Mouse (Mus musculus) CD8-positive naive resting alpha-beta T cell, adult 2 months (primary cell): ENCODE results near the gene Hhip.

Experiments used
- DNase-seq, 2 experiments: peaks; one replicate each; pipeline ENCODE4 v3.0.0; 2022; ENCODE audit warnings: low read depth in 2 of 2, low spot score in 2 of 2

Hhip gene

DNA sequence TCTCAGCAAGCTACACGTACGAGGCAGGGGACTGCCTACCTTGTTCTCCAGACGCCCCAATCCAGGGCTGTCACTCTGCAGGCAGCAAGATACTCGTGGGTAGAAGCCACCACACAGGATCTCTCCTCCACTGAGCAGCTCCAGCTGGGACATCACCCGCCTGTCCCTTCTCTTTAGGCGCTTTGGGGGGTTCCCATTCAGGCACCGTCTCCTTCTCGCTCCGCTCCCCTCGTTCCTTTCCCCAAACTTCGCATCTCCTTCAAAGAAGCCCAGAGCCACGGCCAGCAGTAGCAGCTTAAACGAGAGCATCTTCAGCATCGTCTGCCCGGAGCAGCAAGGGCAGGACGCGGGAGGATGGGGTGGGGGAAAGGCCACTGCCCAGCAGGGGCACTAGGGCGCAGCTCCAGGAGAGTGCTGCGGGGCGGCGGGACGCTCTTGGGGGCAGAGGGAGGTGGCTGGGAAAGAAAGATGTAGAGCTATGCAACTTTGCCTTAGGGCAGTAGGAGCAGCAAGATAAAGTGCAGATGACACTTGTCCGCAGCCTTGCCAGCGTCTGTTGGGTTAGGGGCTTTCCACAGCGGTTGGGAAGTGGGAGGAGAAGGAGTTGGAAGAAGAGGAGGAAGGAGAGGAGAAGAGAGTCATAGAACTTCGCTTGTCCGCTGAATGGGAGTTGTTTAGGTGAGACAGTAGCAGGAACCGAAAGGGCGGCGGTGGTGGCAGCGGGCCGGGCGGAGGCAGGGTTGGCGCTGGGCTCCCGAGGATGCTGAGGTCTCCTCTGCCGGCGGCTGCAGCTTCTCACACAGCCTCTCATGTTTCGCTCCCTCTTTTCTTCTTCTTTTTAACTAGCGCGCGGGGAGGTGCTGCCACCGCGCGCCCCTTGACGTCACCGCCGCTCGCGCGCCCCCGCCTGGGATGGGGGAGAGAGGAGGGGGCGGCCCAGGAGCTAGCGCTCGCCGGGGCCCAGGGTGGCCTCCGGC, at the start of gene Hhip:
Gene Hhip, minus strand, starts transcription at position 809 of the 977 bp plus-strand sequence.
- no peak for DNase-seq

DNA sequence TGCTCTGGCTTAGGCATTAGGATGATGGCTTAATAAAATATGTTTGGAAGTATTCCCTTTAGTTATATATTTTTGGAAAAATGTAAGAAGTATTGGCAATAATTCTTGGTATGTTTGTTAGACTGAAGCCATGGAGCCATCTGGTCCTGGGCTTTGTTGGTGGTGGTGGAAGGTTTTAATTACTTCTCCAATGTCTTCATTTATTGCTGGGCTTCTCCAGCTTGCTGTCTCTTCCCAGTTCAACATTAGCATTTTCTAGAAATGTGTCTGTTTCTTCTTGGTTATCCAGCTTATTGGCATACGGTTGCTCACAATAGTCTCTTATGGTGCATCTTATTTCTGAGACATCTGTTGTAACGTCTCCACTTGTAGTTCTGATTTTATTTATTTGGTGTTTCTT, 29.2 kb upstream of the Hhip start:
- no peak for DNase-seq

DNA sequence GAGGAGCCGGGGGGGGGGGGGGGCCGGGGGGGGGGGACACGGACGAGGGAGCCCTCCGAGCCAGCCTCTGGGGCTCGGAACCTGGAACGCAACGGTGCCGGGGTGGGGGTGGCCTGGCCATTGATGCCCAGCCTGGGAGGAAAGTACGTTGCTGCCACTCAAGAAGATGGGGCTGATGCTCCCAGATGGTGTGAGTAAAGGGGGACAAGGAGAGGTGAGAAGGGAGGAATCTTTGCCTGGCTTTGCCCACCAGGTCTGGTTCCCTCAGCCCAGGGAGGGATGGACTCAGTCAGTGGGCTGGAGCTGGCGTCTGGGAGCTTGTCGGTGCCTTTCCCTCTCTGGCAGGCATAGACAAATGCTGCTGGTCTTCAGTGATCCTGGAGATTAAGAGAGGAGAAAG, 387 bp upstream of the Hhip start:
- DNase-seq = no peak

DNA sequence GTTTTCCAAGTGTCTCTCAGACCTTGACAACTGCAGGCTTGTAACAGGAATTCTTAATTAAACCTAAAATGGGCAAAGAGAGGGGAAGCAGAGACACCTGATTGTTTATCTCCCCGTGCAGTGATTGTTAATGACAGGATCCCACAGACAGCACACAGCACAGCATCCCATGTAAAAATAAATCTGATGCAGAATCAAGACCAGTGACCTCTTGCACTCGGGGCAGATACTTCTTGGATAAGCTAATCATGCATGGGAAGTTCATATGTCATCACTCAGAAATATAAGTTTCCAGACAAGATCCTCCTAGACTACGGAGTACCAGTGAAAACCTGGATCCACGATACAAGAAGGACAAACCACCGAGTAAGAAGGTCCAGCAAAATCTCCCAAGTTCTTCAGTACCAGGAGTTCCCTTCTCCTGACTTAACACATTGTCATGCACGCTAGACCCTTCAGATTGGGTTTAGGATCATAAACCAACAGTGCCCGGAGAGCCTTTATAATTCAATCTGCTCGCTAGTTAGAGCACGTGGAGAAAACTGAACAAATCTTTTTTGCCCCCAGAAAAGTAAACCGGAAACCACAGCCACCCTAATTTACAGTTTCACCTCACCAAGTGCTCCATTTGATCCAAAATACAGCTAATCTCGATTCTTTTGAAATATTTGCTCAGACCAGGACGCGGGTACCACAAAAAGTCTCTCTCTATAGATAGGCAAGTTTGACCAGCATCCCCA, 1.3 kb downstream of the Hhip start:
- DNase-seq = no peak

DNA sequence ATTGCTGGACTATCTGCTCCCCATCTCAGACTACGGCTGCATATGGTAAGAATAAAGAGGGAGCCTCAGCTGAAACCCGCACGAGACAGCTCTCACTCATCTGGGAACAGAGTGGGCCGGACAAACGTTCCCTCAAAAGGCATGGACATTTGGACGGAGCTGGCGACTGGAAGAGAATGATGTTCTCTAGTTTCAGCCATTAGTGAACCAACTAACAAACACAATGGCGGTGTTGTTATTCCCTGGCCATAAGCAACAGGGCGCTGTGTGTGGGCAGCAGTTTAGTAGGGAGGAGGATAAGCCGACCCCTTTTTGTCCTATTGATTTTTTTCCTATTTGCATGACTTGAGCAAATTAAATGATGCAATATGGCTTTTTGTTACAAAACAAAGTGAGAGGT, 2.0 kb downstream of the Hhip start:
- DNase-seq = no peak

DNA sequence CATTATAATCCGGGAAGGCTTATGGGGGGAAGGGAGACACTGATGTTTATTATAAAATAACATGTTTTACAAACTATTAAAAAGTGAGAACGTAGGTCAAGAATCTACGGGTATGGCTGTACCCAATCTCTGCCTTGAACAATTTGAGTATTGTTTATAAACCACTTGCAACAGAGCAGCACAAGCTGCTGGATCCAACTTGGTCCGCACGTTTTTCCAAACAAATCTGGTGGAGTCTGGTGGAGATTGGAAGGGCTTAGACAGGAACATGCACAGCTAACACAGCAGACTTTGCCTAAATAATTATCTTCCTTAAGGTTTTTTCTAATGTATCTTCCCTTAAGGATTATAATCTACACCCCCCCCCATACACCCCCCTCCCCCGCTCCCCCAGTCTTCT, 2.7 kb downstream of the Hhip start:
- no peak for DNase-seq

DNA sequence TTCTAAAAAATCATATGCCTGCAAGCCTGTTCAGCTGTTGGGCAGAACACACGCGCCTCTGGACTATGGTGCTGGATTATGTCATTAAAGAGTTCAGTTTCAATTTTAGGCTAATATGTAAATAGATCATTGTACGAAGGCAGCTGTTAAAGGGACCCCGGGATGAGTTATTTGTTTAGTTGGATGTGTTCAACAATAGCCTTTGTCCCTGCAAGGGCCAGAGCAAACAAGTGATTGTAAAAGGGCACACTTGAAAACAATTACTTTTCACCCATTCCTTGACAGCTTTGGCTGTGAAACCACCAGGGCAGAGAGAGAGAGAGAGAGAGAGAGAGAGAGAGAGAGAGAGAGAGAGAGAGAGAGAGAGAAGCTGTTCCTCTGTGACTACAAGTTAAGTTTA, 3.6 kb downstream of the Hhip start:
- DNase-seq = no peak

DNA sequence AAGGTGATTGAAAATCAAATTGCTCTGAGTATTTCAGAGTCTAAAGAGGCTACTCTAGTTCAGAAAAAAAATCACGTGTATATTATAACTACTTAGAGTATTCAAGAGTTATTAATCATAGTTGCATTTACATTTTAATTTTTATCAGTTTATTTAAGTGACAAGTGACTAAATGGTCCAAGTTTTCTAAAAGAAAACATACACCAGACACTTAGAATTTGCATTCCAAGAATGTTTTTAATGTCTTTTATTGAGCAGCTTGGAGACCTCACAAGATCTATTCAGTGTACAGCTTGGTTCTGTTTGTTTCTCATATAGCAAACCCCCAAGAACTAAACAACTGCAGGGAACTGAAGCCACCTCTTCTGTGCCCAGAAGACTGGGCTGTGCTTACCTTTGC, 5.0 kb downstream of the Hhip start:
- no peak for DNase-seq

DNA sequence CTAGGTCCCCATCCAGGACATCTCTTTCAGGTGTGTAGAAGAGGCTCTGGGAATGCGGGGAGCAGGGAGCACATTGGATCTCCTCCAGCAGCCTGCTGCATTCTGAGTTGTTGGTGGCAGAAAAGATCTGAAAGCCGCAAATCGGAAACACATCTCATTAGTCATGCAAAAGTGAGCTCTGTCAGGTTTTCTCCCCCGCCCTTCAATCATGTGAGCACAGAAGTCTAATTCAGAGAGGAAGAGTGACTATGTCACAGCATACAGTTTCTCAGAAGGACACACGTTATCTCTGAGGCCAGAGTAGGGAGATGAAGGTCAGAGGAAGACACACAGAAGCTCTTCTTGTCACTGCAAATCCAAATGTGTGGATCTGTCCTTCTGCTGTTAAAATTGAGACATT, 6.3 kb downstream of the Hhip start:
- no peak for DNase-seq

DNA sequence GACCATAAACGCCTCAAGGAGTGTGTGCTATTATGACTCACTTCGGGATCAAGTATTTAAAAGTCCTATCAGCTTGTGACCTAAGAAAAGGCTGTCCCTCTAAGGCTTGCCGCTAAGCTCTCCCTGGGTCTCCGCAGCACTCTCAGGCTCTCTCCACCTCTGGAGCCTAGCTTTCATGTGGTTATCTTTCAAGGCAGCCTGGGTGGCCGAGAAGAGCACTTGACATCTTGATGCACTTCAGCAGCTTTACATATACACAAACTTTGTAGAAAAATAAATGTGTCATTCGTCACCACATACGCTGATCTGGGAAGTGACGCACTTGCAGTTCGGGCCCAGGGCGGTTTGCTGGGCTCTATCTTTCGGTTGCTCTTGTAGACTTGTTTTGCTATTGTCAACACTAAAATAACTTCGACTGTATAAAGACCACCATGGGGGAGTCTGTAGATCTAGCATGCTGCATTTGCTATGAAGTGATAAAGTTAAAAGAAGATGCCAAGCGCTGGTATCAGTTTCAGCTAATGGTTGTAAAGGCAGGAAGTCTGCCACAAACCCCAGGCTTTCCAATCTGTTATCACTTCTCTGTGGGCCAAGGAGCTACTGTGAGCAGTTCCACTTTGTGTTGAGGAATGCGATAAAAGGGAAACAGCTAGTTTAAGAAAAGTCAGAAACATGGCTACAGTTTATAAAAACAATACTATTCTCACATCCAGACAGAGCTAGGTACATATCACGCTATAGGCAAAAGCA, 8.4 kb downstream of the Hhip start:
- no peak for DNase-seq

DNA sequence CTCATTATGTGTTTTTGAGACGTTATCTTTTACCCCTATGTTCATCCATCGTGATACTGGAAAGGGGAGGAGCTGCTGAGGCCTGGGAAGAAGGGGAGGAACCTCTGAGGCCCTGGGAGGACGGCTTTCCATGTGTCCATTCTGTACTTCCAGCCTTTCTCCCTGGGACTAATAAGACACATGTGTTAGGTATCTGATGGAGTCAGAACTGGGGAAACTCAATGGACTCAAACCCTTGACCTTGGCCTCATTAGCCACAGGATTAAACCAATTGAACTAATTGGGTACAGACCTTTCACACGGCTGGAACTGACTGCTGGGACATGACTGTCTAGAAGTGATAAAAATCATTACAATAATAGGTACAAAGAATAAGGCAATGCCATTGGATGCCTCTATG, 9.6 kb downstream of the Hhip start:
- DNase-seq = no peak

DNA sequence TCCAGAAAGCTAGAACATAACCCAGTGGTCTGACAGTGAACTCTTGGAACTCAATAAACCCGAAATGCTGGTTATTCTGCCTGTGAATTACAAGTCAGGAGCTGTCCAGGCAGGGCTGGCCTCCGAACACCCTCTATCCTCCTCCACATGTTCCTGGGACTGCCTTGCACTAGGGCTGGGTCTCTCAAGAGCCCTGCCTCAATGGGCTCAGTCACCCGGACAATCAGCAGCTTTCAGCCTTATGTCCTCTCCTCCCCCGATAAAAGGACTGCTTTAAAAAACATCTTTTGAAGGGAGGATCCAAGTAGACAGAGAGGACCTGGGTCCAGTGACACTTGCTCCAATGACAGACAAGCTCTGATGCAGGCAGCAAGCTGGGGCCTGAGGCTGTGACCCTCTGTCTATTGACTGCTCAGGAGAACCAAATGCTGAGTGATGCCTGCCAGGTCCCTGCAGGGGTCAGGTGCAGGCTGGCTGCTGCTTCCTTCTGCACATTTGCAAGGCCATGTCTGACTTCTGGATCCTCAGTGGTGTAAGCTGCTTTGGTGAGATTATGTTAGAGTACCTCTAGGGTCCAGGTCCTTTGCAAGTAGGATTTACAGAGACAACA, 20.1 kb downstream of the Hhip start:
- no peak for DNase-seq

DNA sequence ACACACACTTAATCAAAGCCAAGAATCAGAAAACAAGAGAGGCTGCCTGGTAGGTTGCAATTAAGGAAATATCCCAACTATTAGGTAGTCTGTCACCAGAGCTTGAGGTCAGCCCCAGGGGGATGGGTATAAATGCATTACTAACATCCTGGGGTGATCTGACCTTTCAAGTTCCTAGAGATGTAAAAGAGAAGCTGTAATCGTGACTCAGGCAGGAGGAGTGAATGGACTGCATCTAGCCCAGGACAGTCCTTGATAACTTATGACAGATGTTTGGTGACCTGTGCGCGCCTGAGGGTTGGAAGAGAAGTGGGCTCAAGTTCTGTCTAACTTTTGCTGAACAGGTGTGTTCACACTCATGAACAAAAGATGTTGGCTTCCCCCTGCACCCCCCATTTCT, 25.2 kb downstream of the Hhip start:
- no peak for DNase-seq

DNA sequence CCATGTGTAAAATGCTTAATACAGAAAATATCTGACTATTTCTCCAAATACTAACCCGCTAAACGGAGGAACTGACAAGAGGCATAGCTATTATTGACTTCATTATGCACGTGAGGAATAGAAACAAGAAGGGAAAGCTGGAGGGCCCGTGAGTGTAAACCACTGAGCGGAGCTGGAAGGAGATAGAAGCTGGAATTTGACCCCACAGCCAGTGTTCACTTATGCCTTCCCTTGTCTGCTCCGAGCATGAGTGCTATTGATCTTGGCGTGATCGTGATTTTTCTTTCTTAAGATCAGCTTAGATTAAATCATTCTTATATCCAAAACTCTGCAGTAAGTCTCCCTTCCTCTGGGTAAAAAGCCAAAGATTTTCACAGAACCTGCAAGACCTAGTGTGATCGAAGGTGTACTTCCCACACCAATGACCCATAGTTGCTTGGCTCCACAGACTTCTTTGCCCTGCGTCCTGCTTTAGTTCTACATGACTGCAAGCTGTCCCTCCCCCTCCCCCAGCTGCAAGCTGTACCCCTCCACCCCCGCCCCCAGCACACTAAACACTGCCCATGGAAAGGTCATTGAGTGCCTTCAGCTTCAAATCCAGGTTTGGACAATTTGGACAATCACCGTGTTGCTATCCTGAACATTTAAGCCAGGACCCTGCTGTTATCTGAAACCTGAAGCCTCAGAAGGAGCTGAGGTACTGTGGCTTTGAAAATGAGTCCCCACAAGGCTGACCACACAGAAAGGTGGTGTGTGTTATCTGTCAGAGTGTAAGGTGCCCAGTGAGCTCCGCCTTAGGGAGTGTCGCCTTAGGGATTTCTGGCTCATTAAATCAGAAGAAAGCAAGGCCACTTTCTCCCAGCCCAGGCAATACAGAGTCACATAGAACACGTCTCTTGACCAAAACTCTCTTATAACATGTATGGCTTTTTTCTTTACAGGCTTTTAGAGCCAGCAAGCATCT, 26.2 kb downstream of the Hhip start:
- DNase-seq = no peak

DNA sequence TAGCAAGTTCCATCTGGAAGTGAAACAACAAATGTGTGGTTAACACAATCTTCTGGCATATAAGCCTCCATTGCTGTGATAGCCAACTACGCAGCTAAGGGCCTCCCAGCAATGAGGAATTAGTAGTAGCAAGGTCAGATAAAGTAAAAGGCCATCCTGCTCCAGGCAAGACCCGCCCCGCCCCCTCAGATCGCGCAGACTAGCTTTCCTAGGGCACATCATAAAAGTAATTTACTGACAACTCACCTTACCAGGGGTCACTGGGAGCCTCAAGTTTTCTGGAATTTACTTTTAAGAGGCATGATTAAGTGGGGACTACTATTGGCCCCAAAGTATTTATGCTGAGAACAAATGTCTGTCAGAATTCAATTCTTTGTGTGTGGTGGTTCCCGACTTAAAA, 28.2 kb downstream of the Hhip start:
- DNase-seq = no peak

DNA sequence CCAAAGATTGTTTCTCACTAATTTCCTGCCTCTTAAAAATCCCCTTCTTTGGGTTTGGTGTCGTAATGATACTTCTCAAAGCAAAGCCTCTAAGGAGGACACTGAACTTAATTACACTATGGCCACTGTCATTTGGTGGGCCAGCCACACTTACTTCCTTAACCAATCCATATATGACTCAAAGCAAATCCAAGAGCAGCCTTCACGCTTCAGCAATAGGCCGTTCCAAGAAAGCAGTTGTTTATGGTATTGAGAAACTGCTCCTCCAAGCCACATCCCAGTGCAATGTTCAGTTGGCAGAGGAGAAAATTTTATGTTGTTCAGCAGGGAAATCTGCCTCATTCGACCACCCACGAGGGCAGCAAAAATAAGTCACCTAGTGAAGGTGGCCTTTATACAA, 37.3 kb downstream of the Hhip start:
- DNase-seq = no peak

DNA sequence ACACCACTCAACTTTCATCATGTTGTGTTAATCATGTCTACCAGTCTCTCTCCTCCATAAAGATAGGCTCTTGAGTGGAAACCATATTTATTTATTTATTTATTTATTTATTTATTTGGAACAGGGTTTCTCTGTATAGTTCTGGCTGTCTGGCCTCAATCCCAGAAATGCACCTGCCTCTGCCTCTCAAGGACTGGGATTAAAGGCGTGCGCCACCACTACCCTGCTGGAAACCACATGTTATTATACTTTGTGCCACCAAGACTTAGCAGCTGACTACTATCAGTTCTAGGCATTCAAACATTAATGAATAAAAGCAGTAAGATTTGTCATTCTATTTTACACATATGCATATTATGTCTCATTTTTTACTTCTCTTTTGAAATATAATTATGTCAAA, 42.0 kb downstream of the Hhip start:
- no peak for DNase-seq

DNA sequence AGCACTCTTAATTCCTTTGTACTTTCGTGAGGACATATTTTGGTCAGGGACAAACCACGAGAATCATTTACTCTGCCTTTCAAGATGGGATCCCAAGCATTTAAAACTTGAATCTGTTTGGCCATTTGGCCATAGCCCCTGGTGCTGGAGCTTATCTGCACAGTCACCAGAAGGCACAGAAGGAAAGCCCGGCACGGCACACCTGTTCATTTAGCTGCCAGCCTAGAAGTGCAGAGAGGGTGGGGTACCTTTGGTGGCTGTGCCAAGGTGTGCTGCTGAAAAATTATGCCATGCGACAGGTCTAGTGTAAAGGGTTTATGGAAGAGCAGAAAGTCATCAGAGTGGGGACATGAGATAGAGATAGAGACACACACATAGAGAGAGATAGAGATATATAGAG, 53.4 kb downstream of the Hhip start:
- no peak for DNase-seq

DNA sequence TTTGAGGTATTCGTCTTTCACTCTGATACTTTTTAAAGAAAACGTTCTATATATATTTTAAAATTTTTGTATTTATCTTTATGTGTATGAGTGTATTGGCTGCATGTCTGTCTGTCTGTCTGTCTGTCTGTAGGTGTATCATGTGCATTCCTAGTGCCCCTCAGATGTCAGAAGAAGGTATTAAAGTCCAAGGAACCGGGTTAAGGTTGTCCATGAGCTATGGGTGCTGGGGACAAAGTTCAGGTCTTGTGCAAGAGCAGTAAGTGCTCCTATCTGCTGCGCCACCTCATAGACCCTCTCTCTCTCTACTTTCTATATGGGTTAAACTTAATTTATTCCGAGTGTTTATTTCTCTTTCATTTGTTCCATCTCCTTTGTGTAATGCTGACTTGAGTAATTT, 55.5 kb downstream of the Hhip start:
- no peak for DNase-seq

DNA sequence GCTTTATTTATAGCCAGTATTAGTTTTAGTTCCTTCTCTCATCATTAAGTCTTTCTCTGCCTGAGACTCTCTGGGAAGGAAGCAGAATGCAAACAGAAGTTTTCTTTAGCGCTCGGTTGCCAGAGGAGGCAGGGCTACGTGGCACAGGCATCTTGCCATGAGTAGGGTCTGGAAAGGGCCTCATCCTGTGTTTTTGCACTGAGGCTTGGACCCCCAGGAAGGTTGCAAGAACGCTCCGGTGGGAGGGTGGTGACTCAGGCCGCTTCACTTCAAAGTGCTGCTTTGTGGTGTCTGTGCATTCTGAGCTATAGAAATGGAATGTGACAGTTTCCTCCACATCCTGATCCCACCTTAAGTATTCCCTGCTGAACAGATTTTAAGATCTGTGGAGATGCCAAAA, 62.7 kb downstream of the Hhip start:
- no peak for DNase-seq
